Mouse (Mus musculus) G1E (cell line): ENCODE results near the gene Ntm. TPM values are rescaled to one million over a fixed set of nuclear protein-coding genes. Genes with fewer than 3 reads are reported as not detected.

Source experiments
- ATAC-seq: 2 replicates; pipeline ENCODE4 v1.8.0; 2016; ENCODE audit warnings: mild to moderate bottlenecking; ENCODE audit not compliant: insufficient number of reproducible peaks, poor library complexity, low FRiP score, severe bottlenecking; ENCODE audit errors: extremely low read depth
- DNase-seq: peaks from one replicate; pipeline ENCODE4 v3.0.0; 2012; ENCODE audit warnings: low spot score
- H3K27me3 ChIP-seq: 2 replicates; pipeline ENCODE4 v1.6.1; 2012; ENCODE audit warnings: mild to moderate bottlenecking, low read length, inconsistent platforms; ENCODE audit not compliant: insufficient read depth
- H3K36me3 ChIP-seq: replicated peaks from 2 replicates; pipeline ENCODE3; 2012; ENCODE audit warnings: mild to moderate bottlenecking, inconsistent platforms
- H3K4me1 ChIP-seq: 2 replicates; pipeline ENCODE4 v1.6.1; 2012; ENCODE audit warnings: low read depth, low read length, inconsistent platforms, mixed read lengths; ENCODE audit not compliant: insufficient read depth
- H3K4me3 ChIP-seq: 2 replicates; pipeline ENCODE4 v1.5.1; 2012; ENCODE audit warnings: low read depth, mild to moderate bottlenecking, inconsistent platforms, low read length, moderate library complexity, mixed read lengths
- H3K9me3 ChIP-seq: replicated peaks from 2 replicates; pipeline ENCODE4 v1.6.1; 2012; ENCODE audit warnings: inconsistent platforms
- CTCF ChIP-seq: IDR thresholded peaks from 2 replicates; pipeline ENCODE4 v1.5.1; 2012; ENCODE audit warnings: low read depth, low read length, inconsistent platforms, mixed read lengths
- GATA1 ChIP-seq: IDR thresholded peaks from 2 replicates; pipeline ENCODE4 v1.6.1; 2012; ENCODE audit warnings: borderline replicate concordance, low read length, inconsistent platforms, mixed read lengths
- GATA2 ChIP-seq: IDR thresholded peaks from 2 replicates; pipeline ENCODE4 v1.6.1; 2012; ENCODE audit warnings: low read depth, low read length, inconsistent platforms, borderline replicate concordance
- POLR2AphosphoS5 ChIP-seq: IDR thresholded peaks from 2 replicates; pipeline ENCODE4 v1.6.1; 2012; ENCODE audit warnings: low read depth, low read length, inconsistent platforms; ENCODE audit not compliant: insufficient replicate concordance
- TAL1 ChIP-seq: conservative IDR thresholded peaks from 2 replicates; pipeline ENCODE4 v1.6.1; 2012; ENCODE audit warnings: low read depth, low read length, inconsistent platforms, mixed read lengths
- polyA plus RNA-seq: library from polyadenylated mRNA; stranded (reverse); fragments of >175 nt; gene quantifications from 2 replicates; pipeline ENCODE4 v1.2.3, GENCODE M21; 2012
- total RNA-seq, 2 experiments: library from RNA; stranded (forward) in 1 of 2; stranded (reverse) in 1 of 2; fragments of 200-1000 nt in 1 of 2; fragments of >200 nt in 1 of 2; fragmentation: Nextera tagmentation in 1 of 2; gene quantifications; 2 replicates each; pipeline ENCODE4 v1.2.3; 2014 to 2017

Ntm gene
- total and polyA plus RNA-seq, 3 experiments, result 0.11 TPM; not detected in 2

DNA sequence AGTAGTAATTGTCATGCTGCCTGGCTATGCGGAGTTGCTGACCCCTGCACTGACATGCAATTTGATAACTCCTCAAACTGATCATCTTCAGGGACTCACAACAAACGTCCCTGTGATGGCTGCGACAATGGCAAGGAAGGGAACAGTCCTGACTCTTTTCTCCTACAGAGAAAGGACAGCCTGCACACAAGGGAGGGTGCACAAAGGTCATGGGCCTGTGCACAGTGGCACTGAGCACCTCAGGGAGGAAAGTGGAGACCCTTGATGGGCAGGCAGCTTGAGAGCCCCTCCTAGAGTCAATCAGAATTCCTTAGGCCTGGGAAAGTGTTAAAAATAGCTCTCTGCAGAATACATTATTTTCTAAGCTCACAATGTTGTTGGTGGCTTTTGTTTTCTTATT, 951.5 kb downstream of the Ntm start:
- Histone ChIP-seq H3K36me3 (no peaks in the 10 kb centered on the region), H3K9me3 (peaks cover 14% of the 10 kb centered on the region), H3K4me3 (no peak overlapping the region), H3K27me3 (no peaks in the 10 kb centered on the region), H3K4me1 (no peaks in the 10 kb centered on the region)
- no peak for ATAC-seq
- DNase-seq, result no peak
- no peak for TF ChIP-seq CTCF
- TF ChIP-seq GATA2, result no peak
- no peak for TF ChIP-seq POLR2AphosphoS5

- TF ChIP-seq TAL1 (no peak), POLR2AphosphoS5 (no peak), GATA1 (no peak), CTCF (no peak), GATA2 (no peak)
- Histone ChIP-seq H3K27me3 (no peaks in the 10 kb centered on the region), H3K9me3 (peaks cover 14% of the 10 kb centered on the region), H3K4me1 (no peaks in the 10 kb centered on the region), H3K36me3 (no peaks in the 10 kb centered on the region), H3K4me3 (no peak overlapping the region)
- no peak for DNase-seq
- no peak for ATAC-seq
These were observed 958.4 kb downstream of the Ntm start for GRCm38 (mm10) chr9:29004534-29004933.

DNA sequence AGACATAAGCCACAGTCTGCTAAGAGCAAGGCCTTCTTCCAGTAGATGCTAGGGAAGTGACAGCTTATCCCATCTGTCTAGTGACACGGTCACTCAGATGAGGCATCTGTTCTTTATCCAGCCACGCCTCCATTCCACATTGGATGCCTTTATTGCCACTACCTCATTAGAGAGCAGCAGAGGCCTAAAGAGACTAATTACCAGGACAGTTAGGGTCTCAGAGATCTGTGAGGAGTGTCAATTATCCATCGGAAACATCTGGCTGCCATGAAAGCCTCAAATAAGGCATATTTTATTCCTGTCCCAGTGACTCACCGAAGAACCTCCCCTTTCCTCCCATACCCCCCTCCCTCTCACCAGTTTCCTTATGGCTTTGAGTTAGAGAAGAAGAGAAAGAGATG, 963.0 kb downstream of the Ntm start:
- no peak for ATAC-seq
- Histone ChIP-seq H3K27me3 (no peaks in the 10 kb centered on the region), H3K36me3 (no peaks in the 10 kb centered on the region), H3K4me1 (no peaks in the 10 kb centered on the region), H3K9me3 (peaks cover 8% of the 10 kb centered on the region), H3K4me3 (no peak overlapping the region)
- no peak for TF ChIP-seq GATA1
- no peak for TF ChIP-seq TAL1
- TF ChIP-seq GATA2, result no peak
- no peak for TF ChIP-seq CTCF
- TF ChIP-seq POLR2AphosphoS5, result no peak
- DNase-seq, result no peak

DNA sequence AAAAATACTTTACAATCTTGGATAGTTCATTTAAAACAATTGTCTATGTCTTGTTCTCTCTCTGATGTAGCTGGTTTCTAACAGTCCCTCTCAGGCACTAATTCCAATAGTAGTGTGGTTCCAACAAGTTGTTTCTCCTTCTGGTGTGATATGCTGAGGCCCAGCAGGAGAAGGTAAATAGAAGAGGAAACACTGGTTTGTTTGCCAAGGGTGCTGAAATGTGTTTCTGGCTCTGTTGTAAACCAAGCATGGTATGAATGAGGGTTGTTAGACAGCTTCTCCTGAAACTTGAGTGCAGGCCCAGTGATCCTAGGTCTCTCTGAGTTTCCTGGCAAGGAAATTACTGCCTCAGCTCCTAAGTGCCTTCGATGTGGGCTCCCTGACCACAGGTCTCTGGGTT, 985.7 kb downstream of the Ntm start:
- Histone ChIP-seq H3K36me3 (no peaks in the 10 kb centered on the region), H3K27me3 (no peaks in the 10 kb centered on the region), H3K9me3 (peaks cover 3% of the 10 kb centered on the region; the same call in 1 of the 2 replicates), H3K4me1 (no peaks in the 10 kb centered on the region), H3K4me3 (no peak overlapping the region)
- TF ChIP-seq GATA1, result no peak
- TF ChIP-seq TAL1, result no peak
- no peak for TF ChIP-seq GATA2
- TF ChIP-seq CTCF, result no peak
- no peak for TF ChIP-seq POLR2AphosphoS5
- no peak for DNase-seq
- ATAC-seq, result no peak

DNA sequence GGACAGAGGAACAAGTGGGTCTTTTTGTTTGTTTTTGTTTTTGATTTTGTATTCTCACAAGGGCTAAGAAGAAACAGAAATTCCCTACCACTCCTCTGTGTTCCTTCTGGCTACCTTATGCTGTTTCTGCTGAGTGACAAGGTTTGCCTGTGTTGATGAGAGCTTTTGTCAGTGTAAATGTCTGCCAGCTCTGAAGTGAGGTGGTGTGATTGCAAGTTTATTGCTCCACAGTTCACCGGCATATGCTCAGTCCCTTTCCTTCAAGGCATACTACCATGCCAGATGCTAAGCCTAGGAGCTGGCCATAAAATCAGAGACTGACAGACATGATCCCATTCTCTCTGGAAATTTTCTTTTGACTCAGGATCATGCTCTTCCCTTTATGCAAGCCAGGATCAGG, 993.5 kb downstream of the Ntm start:
- Histone ChIP-seq H3K9me3 (no peaks in the 10 kb centered on the region), H3K27me3 (no peaks in the 10 kb centered on the region), H3K36me3 (no peaks in the 10 kb centered on the region), H3K4me1 (no peaks in the 10 kb centered on the region), H3K4me3 (no peak overlapping the region)
- ATAC-seq (no peak), DNase-seq (no peak)
- no peak for TF ChIP-seq TAL1
- no peak for TF ChIP-seq GATA2
- TF ChIP-seq POLR2AphosphoS5, result no peak
- no peak for TF ChIP-seq GATA1
- TF ChIP-seq CTCF, result no peak
